Mouse (Mus musculus): Measurements from ENCODE around the gene Ccar1. TPM values are rescaled to one million over a fixed set of nuclear protein-coding genes. Genes with fewer than 3 reads are reported as not detected.

Gene Ccar1
- polyA plus RNA-seq, 1 experiment, result 77.7 TPM

DNA sequence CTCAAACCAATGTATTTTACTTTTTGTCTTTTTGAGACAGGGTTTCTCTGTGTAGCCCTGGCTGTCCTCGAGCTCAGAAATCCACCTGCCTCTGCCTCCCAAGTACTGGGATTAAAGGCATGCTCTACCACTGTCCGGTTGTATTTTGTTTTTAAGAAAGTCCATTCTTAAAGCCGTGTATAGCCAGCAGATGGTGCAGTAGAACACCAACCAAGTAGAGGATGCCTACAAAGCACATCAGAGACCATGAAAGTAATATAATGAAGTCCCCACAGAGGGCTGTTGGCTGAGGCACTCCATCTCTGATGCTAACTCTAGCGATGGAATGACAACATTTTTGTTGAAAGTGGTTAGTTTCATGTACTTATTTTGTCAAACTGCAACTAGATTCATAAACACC is 17.9 kb upstream of the Ccar1 start:
- TF ChIP-seq CTCF (IDR thresholded peaks at IDR 0.05; ENCODE audit: extremely low read depth, insufficient read length, insufficient replicate concordance, low read depth, low read length) (no peak), POLR2A (IDR thresholded peaks at IDR 0.05; ENCODE audit: low read depth, low read length) (no peak)

DNA sequence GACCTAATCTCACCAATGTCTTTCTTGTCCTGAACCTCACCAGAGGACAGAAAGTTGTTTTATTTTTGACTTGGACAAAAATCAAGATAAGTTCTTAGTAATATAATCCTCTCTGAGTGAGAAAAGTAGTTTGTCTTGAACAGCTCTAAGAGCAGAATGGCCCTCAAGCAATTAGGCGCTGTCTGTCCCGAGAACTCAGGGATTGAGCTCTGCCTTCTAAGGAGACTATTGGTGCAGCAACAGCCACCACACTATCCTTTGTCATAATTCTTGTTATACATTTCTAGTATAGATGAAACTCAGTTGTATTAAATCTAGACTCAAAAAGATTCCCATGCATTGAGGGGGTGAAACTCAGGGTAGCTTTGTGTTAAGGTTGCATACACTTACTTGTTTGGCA is 16.7 kb upstream of the Ccar1 start:
- Histone ChIP-seq H3K27me3 (ENCODE audit: control insufficient read depth, insufficient read depth, low read length) (no peaks in the 10 kb centered on the region), H3K4me3 (ENCODE audit: low read depth, low read length) (no peak overlapping the region), H3K4me1 (ENCODE audit: control insufficient read depth, insufficient read depth, insufficient read length, low read length) (no peaks in the 10 kb centered on the region), H3K27ac (ENCODE audit: insufficient read depth, low read depth, low read length) (no peak overlapping the region), H3K36me3 (ENCODE audit: control insufficient read depth, insufficient read depth, low read length) (no peaks in the 10 kb centered on the region)
- 95% methylated on average over 2 of the region's 2 CpGs for WGBS
- no peak for TF ChIP-seq POLR2A (IDR thresholded peaks at IDR 0.05; ENCODE audit: low read depth, low read length)
- TF ChIP-seq CTCF (IDR thresholded peaks at IDR 0.05; ENCODE audit: extremely low read depth, insufficient read length, insufficient replicate concordance, low read depth, low read length), result no peak

More for the DNA sequence above, 17.9 kb upstream of the Ccar1 start:
- H3K27ac ChIP-seq (ENCODE audit: insufficient read depth, low read depth, low read length), result no peak overlapping the region
- H3K27me3 ChIP-seq (ENCODE audit: control insufficient read depth, insufficient read depth, low read length), result no peaks in the 10 kb centered on the region
- H3K36me3 ChIP-seq (ENCODE audit: control insufficient read depth, insufficient read depth, low read length), result no peaks in the 10 kb centered on the region
- no peak overlapping the region for H3K4me3 ChIP-seq (ENCODE audit: low read depth, low read length)
- H3K4me1 ChIP-seq (ENCODE audit: control insufficient read depth, insufficient read depth, insufficient read length, low read length), result no peaks in the 10 kb centered on the region
- 65% methylated on average over 4 of the region's 4 CpGs for WGBS

DNA sequence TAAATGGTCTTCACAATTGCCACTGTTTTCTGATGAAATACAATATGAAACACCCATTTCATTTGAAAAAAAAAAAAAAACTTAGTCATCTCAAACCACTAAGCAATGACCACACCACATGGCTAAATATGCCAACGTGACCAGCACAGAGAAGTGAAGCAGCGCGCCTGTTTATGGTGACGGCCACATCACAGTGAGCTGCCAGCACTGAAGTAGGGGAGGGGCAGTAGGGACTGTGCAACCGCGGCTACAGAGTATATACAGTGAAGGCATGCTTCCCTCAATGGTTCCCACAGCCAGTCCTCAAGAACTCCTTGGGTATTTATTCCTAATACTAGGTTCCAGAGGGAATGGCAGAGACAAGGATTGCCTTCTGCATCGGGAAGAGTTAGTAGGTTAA is 16.2 kb upstream of the Ccar1 start:
- no peak overlapping the region for H3K4me3 ChIP-seq (ENCODE audit: low read depth, low read length)
- no peaks in the 10 kb centered on the region for H3K36me3 ChIP-seq (ENCODE audit: control insufficient read depth, insufficient read depth, low read length)
- TF ChIP-seq POLR2A (IDR thresholded peaks at IDR 0.05; ENCODE audit: low read depth, low read length) (no peak), CTCF (IDR thresholded peaks at IDR 0.05; ENCODE audit: extremely low read depth, insufficient read length, insufficient replicate concordance, low read depth, low read length) (no peak)
- no peaks in the 10 kb centered on the region for H3K27me3 ChIP-seq (ENCODE audit: control insufficient read depth, insufficient read depth, low read length)
- H3K27ac ChIP-seq (ENCODE audit: insufficient read depth, low read depth, low read length), result no peak overlapping the region
- no peaks in the 10 kb centered on the region for H3K4me1 ChIP-seq (ENCODE audit: control insufficient read depth, insufficient read depth, insufficient read length, low read length)
- WGBS, result 91% methylated on average over 7 of the region's 7 CpGs

DNA sequence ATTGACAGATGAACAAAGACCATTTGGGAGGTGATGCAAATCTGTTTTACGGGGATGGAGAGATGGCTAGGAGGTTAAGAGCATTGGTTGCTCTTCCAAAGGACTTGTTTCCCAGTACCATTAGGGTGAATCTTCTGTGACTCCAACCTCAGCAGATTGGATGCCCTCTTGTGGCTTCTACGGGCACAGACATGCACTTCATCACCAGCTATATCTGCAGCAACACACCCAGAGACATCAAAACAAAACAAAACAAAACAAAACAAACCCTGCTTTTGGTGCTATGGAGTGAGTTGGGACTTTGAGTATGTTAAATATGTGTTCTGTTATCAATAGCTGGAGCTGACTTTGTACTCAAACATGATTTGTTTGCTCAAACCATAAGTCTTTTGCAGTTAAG is 12.0 kb upstream of the Ccar1 start:
- Histone ChIP-seq H3K27ac (ENCODE audit: insufficient read depth, low read depth, low read length) (no peak overlapping the region), H3K4me1 (ENCODE audit: control insufficient read depth, insufficient read depth, insufficient read length, low read length) (no peaks in the 10 kb centered on the region), H3K36me3 (ENCODE audit: control insufficient read depth, insufficient read depth, low read length) (no peaks in the 10 kb centered on the region), H3K27me3 (ENCODE audit: control insufficient read depth, insufficient read depth, low read length) (no peaks in the 10 kb centered on the region), H3K4me3 (ENCODE audit: low read depth, low read length) (no peak overlapping the region)
- WGBS, result 82% methylated on average over 2 of the region's 2 CpGs
- TF ChIP-seq POLR2A (IDR thresholded peaks at IDR 0.05; ENCODE audit: low read depth, low read length) (no peak), CTCF (IDR thresholded peaks at IDR 0.05; ENCODE audit: extremely low read depth, insufficient read length, insufficient replicate concordance, low read depth, low read length) (no peak)

DNA sequence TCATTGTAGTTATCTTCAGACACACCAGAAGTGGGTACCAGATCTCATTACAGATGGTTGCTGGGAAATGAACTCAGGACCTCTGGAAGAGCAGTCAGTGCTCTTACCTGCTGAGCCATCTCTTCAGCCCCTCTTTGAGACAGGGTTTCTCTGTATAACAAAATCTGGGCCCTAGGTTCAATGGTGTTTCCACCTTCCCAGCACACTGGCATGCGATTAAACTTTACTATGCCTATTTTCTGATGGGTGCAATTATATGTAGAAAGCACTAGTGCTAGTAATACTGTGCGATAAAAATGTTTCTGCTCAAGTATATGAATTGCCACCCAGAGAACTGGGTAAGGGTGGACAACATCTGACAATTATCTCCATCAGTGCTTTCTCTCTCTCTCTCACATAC is 11.2 kb upstream of the Ccar1 start:
- Histone ChIP-seq H3K36me3 (ENCODE audit: control insufficient read depth, insufficient read depth, low read length) (no peaks in the 10 kb centered on the region), H3K4me1 (ENCODE audit: control insufficient read depth, insufficient read depth, insufficient read length, low read length) (no peaks in the 10 kb centered on the region), H3K27ac (ENCODE audit: insufficient read depth, low read depth, low read length) (no peak overlapping the region), H3K4me3 (ENCODE audit: low read depth, low read length) (no peak overlapping the region), H3K27me3 (ENCODE audit: control insufficient read depth, insufficient read depth, low read length) (no peaks in the 10 kb centered on the region)
- 98% methylated on average over 2 of the region's 2 CpGs for WGBS
- no peak for TF ChIP-seq CTCF (IDR thresholded peaks at IDR 0.05; ENCODE audit: extremely low read depth, insufficient read length, insufficient replicate concordance, low read depth, low read length)
- TF ChIP-seq POLR2A (IDR thresholded peaks at IDR 0.05; ENCODE audit: low read depth, low read length), result no peak

DNA sequence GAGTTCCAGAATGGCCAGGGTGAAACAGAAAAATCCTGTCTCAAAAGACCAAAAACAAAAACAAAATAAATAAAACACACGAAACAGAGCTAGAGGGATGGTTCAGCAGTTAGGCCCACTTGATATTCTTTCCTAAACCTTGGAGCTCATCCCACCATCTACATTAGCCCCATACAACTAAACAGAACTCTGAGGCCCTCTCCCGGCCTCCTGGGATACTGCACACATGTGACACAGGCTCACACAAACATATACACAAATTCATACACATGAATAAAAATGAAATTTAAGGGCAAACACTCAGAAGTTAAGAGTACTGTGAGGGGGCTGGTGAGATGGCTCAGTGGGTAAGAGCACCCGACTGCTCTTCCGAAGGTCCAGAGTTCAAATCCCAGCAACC is 2.1 kb upstream of the Ccar1 start:
- Histone ChIP-seq H3K27me3 (ENCODE audit: control insufficient read depth, insufficient read depth, low read length) (no peaks in the 10 kb centered on the region), H3K4me1 (ENCODE audit: control insufficient read depth, insufficient read depth, insufficient read length, low read length) (peaks cover 3% of the 10 kb centered on the region; the same call in 1 of the 2 replicates), H3K4me3 (ENCODE audit: low read depth, low read length) (no peak overlapping the region), H3K36me3 (ENCODE audit: control insufficient read depth, insufficient read depth, low read length) (peaks cover 7% of the 10 kb centered on the region; the same call in 1 of the 2 replicates), H3K27ac (ENCODE audit: insufficient read depth, low read depth, low read length) (no peak overlapping the region)
- TF ChIP-seq POLR2A (IDR thresholded peaks at IDR 0.05; ENCODE audit: low read depth, low read length) (no peak), CTCF (IDR thresholded peaks at IDR 0.05; ENCODE audit: extremely low read depth, insufficient read length, insufficient replicate concordance, low read depth, low read length) (no peak)
- 95% methylated on average over 4 of the region's 4 CpGs for WGBS

DNA sequence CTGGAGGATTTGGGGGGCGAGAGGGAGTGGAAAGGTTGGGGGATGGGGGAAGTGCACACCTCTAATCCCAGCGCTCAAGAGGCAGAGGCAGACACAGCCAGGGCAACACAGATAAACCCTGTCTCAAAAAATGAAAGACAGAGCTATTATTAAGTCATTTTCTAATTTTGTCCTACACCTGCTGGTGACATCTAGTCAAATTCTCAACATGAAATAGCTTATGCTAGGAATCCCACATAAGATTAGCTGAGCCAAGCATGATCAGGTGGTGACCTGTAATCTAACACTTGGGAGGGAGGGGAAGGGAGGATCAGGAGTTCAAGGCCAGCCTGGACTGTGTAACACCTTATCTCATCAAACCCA is 986 bp upstream of the Ccar1 start:
- Histone ChIP-seq H3K27me3 (ENCODE audit: control insufficient read depth, insufficient read depth, low read length) (no peaks in the 10 kb centered on the region), H3K4me1 (ENCODE audit: control insufficient read depth, insufficient read depth, insufficient read length, low read length) (peaks cover 3% of the 10 kb centered on the region; the same call in 1 of the 2 replicates), H3K4me3 (ENCODE audit: low read depth, low read length) (peak overlapping the region; percentile 92; the same call in 1 of the 2 replicates), H3K27ac (ENCODE audit: insufficient read depth, low read depth, low read length) (peak overlapping the region; percentile 95), H3K36me3 (ENCODE audit: control insufficient read depth, insufficient read depth, low read length) (peaks cover 16% of the 10 kb centered on the region)
- WGBS, result 63% methylated on average over 2 of the region's 2 CpGs
- TF ChIP-seq CTCF (IDR thresholded peaks at IDR 0.05; ENCODE audit: extremely low read depth, insufficient read length, insufficient replicate concordance, low read depth, low read length) (no peak), POLR2A (IDR thresholded peaks at IDR 0.05; ENCODE audit: low read depth, low read length) (no peak)

All from small intestine, adult 2 months (tissue).